Mouse (Mus musculus) olfactory bulb, adult 2 months (tissue): ENCODE data around the gene Anapc2.

Experiments used
- CTCF ChIP-seq: fragments of 200-500 bp; IDR thresholded peaks from 2 replicates; pipeline ENCODE4 v1.5.1; 2012; ENCODE audit warnings: low read depth, mild to moderate bottlenecking, low read length, moderate library complexity; ENCODE audit not compliant: insufficient read depth
- POLR2A ChIP-seq: fragments of 200-500 bp; IDR thresholded peaks from 2 replicates; pipeline ENCODE4 v1.6.1; 2012; ENCODE audit warnings: mild to moderate bottlenecking, low read depth, low read length, moderate library complexity; ENCODE audit not compliant: insufficient read depth

GRCm38 (mm10) chr2:25320084-25320483 is 47.8 kb downstream of the Anapc2 start:
- TF ChIP-seq CTCF (no peak), POLR2A (no peak)
